ENCODE assay signal across 15 mouse cellular contexts in the genomic region with DNA sequence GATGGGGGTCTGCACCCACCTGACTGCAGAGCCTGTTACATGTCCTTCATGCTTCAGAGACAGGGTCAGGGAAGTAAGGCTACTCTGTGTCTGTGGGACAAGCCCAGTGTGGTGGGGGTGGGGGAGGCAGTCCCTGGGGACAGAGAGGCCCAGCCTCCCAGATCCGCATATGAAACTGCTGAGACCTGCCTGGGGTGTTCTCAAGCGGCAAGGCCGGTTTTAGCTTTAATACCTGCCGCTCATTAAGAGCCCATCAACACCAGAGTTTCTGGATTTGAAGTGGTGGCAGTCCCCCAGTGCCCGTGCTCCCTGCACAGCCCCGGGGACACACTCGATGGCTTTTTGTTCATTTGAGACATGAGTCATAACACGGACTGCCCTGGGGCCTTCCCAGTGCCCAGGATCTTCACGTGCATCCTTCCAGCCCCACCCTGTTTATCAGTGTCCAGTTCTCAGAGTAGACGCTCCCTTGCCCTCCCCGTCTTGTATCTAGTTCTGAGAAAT. TPM values are rescaled to one million over a fixed set of nuclear protein-coding genes. Genes with fewer than 3 reads are reported as not detected.
DNase-seq lines count a peak whose midpoint lies in the region; ATAC-seq and TF ChIP-seq lines count a peak whose summit lies in the region.
"Had no signal": no experiment of that assay in that cellular context is flagged by ENCODE, and none has a peak within 500 bp of the region (broad histone marks: within the 10 kb centered on the region; RNA-seq: fewer than 3 reads in every experiment).

No protein-coding gene starts in this region.

- WGBS in kidney, embryonic 16.5 days = 36% methylated on average over 11 of the region's 11 CpGs
- WGBS in liver, embryonic 14.5 days (ENCODE audit: insufficient replicate concordance) = 37% methylated on average over 11 of the region's 11 CpGs

- in situ Hi-C loops in CH12.LX (cut with MboI; ENCODE audit: low pct_ligation_motif_present, low pct_unique_long_range_greater_than_20kb, low sequenced_read_pairs) = no loop called here

- TF ChIP-seq RAD21 in CH12.LX (IDR thresholded peaks at IDR 0.05; ENCODE audit: low read depth, low read length) = no peak

- TF ChIP-seq CTCF in CH12.LX (conservative IDR thresholded peaks at IDR 0.05 in 1 of 2, IDR thresholded peaks at IDR 0.05 in 1 of 2; ENCODE audit: low read depth in 2 of 2, low read length in 2 of 2) = no peak
- TF ChIP-seq CTCF in liver, embryonic 14.5 days (IDR thresholded peaks at IDR 0.05; ENCODE audit: low read depth) = no peak

- no peaks in the 10 kb centered on the region; the same call in 1 of the 2 replicates for H3K36me3 ChIP-seq in kidney, embryonic 16.5 days (ENCODE audit: insufficient read depth, low read length)
- H3K36me3 ChIP-seq in CH12.LX (replicated peaks in 1 of 2; ENCODE audit: control insufficient read depth in 1 of 2, insufficient read depth in 1 of 2, low read length in 1 of 2) = peaks cover 5 to 22% of the 10 kb centered on the region in 2 experiments
- no peaks in the 10 kb centered on the region for H3K36me3 ChIP-seq in liver, embryonic 14.5 days (replicated peaks; ENCODE audit: control insufficient read depth, insufficient read depth, low read depth)

- H3K27me3 ChIP-seq in kidney, embryonic 16.5 days (ENCODE audit: insufficient read depth, low read length) = peaks cover 3% of the 10 kb centered on the region; the same call in 1 of the 2 replicates
- no peaks in the 10 kb centered on the region for H3K27me3 ChIP-seq in CH12.LX (replicated peaks)
- peaks cover 5% of the 10 kb centered on the region for H3K27me3 ChIP-seq in liver, embryonic 14.5 days (ENCODE audit: control insufficient read depth, insufficient read depth, low read length)
- H3K27me3 ChIP-seq: Patski had no signal

- peak; percentile 55 for TF ChIP-seq POLR2A in CH12.LX (IDR thresholded peaks at IDR 0.05; ENCODE audit: low read depth, low read length)

- H3K4me1 ChIP-seq in kidney, embryonic 16.5 days (ENCODE audit: insufficient read depth, low read length) = peaks cover 5% of the 10 kb centered on the region
- H3K4me1 ChIP-seq in CH12.LX (ENCODE audit: control insufficient read depth in 1 of 2, insufficient read depth in 2 of 2) = peaks cover 47 to 78% of the 10 kb centered on the region in 2 experiments
- peaks cover 23 to 30% of the 10 kb centered on the region in 2 experiments for H3K4me1 ChIP-seq in liver, embryonic 14.5 days (replicated peaks; ENCODE audit: control insufficient read depth in 2 of 2, insufficient read depth in 2 of 2, low read length in 1 of 2)

- H3K9ac ChIP-seq in kidney, embryonic 16.5 days (replicated peaks; ENCODE audit: low read length) = no peak overlapping the region
- peak overlapping the region; percentile 51 for H3K9ac ChIP-seq in CH12.LX (ENCODE audit: insufficient read depth, low read depth)
- H3K9ac ChIP-seq in liver, embryonic 14.5 days (replicated peaks) = peak overlapping the region; percentile 62
- H3K9ac ChIP-seq: limb, embryonic 13.5 days had no signal

- ATAC-seq in kidney, embryonic 16.5 days (ENCODE audit: low FRiP score, low TSS enrichment) = peak; percentile 30; the same call in 1 of the 2 replicates
- ATAC-seq in liver, embryonic 14.5 days (ENCODE audit: insufficient read depth) = peak; percentile 96
- ATAC-seq: Patski had no signal

- no peak for DNase-seq in kidney, adult 8-10 months
- DNase-seq in CH12.LX (ENCODE audit: extremely low read depth) = peak; percentile 81
- peak; percentile 38 for DNase-seq in c-Kit-positive CD71-positive TER-119-positive erythroid progenitor cells, embryonic 14.5 days (ENCODE audit: low spot score)
- DNase-seq in liver, embryonic 14.5 days (ENCODE audit: low read depth in 3 of 3, low spot score in 3 of 3) = peak; percentile 71 to 93 (median 73)
- no peak for DNase-seq in gastrocnemius, adult 8-10 months (ENCODE audit: low spot score in 2 of 2)
- DNase-seq in right cerebral cortex, adult 18-20 months = no peak
- DNase-seq in Muller cell, postnatal 12 days (ENCODE audit: inconsistent ontology term) = no peak
- DNase-seq: adrenal gland, postnatal 25 days; gastrocnemius, postnatal 14 days; thymus, postnatal 25 days had no signal

- dilution Hi-C loops in CH12.LX (cut with MboI; ENCODE audit: extremely low pct_ligation_motif_present, extremely low pct_unique_long_range_greater_than_20kb, low sequenced_read_pairs) = no loop called here

- H3K4me3 ChIP-seq in kidney, embryonic 16.5 days (ENCODE audit: low read length) = no peak overlapping the region
- peak overlapping the region in 1 of 3 experiments; percentile 1 for H3K4me3 ChIP-seq in CH12.LX (replicated peaks in 1 of 3; ENCODE audit: low read depth in 2 of 3, low read length in 2 of 3, poor library complexity in 1 of 3)
- H3K4me3 ChIP-seq in liver, embryonic 14.5 days (ENCODE audit: insufficient read depth in 1 of 2, low read depth in 2 of 2, low read length in 2 of 2) = peak overlapping the region in 1 of 2 experiments; percentile 14; a peak in 1 of 4 replicates
- H3K4me3 ChIP-seq: limb, embryonic 13.5 days; megakaryocyte, embryonic 14.5 days had no signal

- no peak overlapping the region for H3K4me2 ChIP-seq in kidney, embryonic 16.5 days (replicated peaks; ENCODE audit: low read depth, low read length)
- peak overlapping the region; percentile 76 for H3K4me2 ChIP-seq in CH12.LX (ENCODE audit: insufficient read depth, low read depth, poor library complexity, severe bottlenecking)
- H3K4me2 ChIP-seq in liver, embryonic 14.5 days (ENCODE audit: low read depth) = peak overlapping the region; percentile 69
- H3K4me2 ChIP-seq: limb, embryonic 13.5 days had no signal

- no peaks in the 10 kb centered on the region for H3K79me2 ChIP-seq in CH12.LX (replicated peaks; ENCODE audit: control insufficient read depth, extremely low read depth, insufficient read depth, poor library complexity, severe bottlenecking)

- no peaks in the 10 kb centered on the region for H3K9me3 ChIP-seq in kidney, embryonic 16.5 days (ENCODE audit: low read length)
- no peaks in the 10 kb centered on the region for H3K9me3 ChIP-seq in CH12.LX (replicated peaks; ENCODE audit: low read length)
- H3K9me3 ChIP-seq in liver, embryonic 14.5 days (ENCODE audit: control insufficient read depth, low read length) = no peaks in the 10 kb centered on the region
- H3K9me3 ChIP-seq: limb, embryonic 13.5 days; megakaryocyte, embryonic 14.5 days had no signal

- TF ChIP-seq EP300 in CH12.LX (IDR thresholded peaks at IDR 0.05; ENCODE audit: low read length) = peak; percentile 90
- no peak for TF ChIP-seq EP300 in liver, embryonic 14.5 days (IDR thresholded peaks at IDR 0.05; ENCODE audit: low read depth)

- H3K27ac ChIP-seq in kidney, embryonic 16.5 days (ENCODE audit: low read length) = no peak overlapping the region
- H3K27ac ChIP-seq in CH12.LX (ENCODE audit: insufficient read depth, low read depth) = peak overlapping the region; percentile 79
- peak overlapping the region; percentile 90 for H3K27ac ChIP-seq in liver, embryonic 14.5 days
- H3K27ac ChIP-seq: limb, embryonic 13.5 days had no signal

TF ChIP-seq in CH12.LX, 34 proteins besides CTCF, POLR2A, EP300 and RAD21 (continues in another document):
- TF ChIP-seq ZNF384 (IDR thresholded peaks at IDR 0.05; ENCODE audit: low read depth, low read length) (no peak), E2F4 (IDR thresholded peaks at IDR 0.05; ENCODE audit: insufficient replicate concordance, low read depth, low read length) (no peak), SIN3A (IDR thresholded peaks at IDR 0.05; ENCODE audit: low read length) (no peak; the same call in 1 of the 2 replicates), PAX5 (IDR thresholded peaks at IDR 0.05; ENCODE audit: low read length) (no peak)

RNA-seq across cellular contexts. Expression of gene Tnfrsf13c, which starts 5.4 kb away (rescaled TPM):
- polyA plus RNA-seq in kidney, embryonic 16.5 days (2015; fragmentation: Nextera tagmentation; extraction: Ambion mirVana) = 0.15 TPM in 1 of 2 replicates, not detected in the other
- total RNA-seq in CH12.LX (2012; rRNA removed) = 287 and 334 TPM in 2 replicates
- total RNA-seq in CH12.LX (2014; rRNA removed) = 188 and 204 TPM in 2 replicates
- 219 and 257 TPM in 2 replicates for polyA plus RNA-seq in CH12.LX (2012; ENCODE audit: insufficient read length, low read depth)
- polyA plus RNA-seq in liver, embryonic 14.5 days (2012; rRNA removed) = 0.54 and 0.66 TPM in 2 replicates
- polyA plus RNA-seq in liver, embryonic 14.5 days (2014; fragmentation: Nextera tagmentation; extraction: Ambion mirVana) = 0.14 and 0.58 TPM in 2 replicates
- not detected for total RNA-seq in gastrocnemius, adult 8-10 months (2022)
- total RNA-seq: gastrocnemius, postnatal 14 days had no signal

RNA-seq across cellular contexts. Expression of gene Cenpm, which starts 15.0 kb away (rescaled TPM):
- 65.9 and 71.2 TPM in 2 replicates for polyA plus RNA-seq in kidney, embryonic 16.5 days (2015; fragmentation: Nextera tagmentation; extraction: Ambion mirVana)
- total RNA-seq in CH12.LX (2012; rRNA removed) = 31.5 and 34.2 TPM in 2 replicates
- total RNA-seq in CH12.LX (2014; rRNA removed) = 17.1 and 22.8 TPM in 2 replicates
- polyA plus RNA-seq in CH12.LX (2012; ENCODE audit: insufficient read length, low read depth) = 39.6 and 44.0 TPM in 2 replicates
- 19.1 and 21.6 TPM in 2 replicates for polyA plus RNA-seq in liver, embryonic 14.5 days (2012; rRNA removed)
- polyA plus RNA-seq in liver, embryonic 14.5 days (2014; fragmentation: Nextera tagmentation; extraction: Ambion mirVana) = 42.1 and 45.1 TPM in 2 replicates
- total RNA-seq in gastrocnemius, adult 8-10 months (2022) = not detected

RNA-seq across cellular contexts. Expression of gene Shisa8, which starts 17.0 kb away (rescaled TPM):
- polyA plus RNA-seq in kidney, embryonic 16.5 days (2015; fragmentation: Nextera tagmentation; extraction: Ambion mirVana) = 0.41 and 0.62 TPM in 2 replicates
- total RNA-seq in CH12.LX (2012; rRNA removed) (152 and 159 TPM in 2 replicates), CH12.LX (2014; rRNA removed) (94.6 and 103 TPM in 2 replicates)
- polyA plus RNA-seq in CH12.LX (2012; ENCODE audit: insufficient read length, low read depth) = 64.2 and 83.4 TPM in 2 replicates
- polyA plus RNA-seq in liver, embryonic 14.5 days (2012; rRNA removed) = 0.15 and 0.19 TPM in 2 replicates
- 0.05 and 0.09 TPM in 2 replicates for polyA plus RNA-seq in liver, embryonic 14.5 days (2014; fragmentation: Nextera tagmentation; extraction: Ambion mirVana)
- not detected for total RNA-seq in gastrocnemius, adult 8-10 months (2022)

RNA-seq across cellular contexts. Expression of gene 1500009C09Rik, which starts 22.6 kb away (rescaled TPM):
- not detected in 2 replicates for polyA plus RNA-seq in kidney, embryonic 16.5 days (2015; fragmentation: Nextera tagmentation; extraction: Ambion mirVana)
- not detected in 2 replicates for total RNA-seq in CH12.LX (2012; rRNA removed)
- total RNA-seq in CH12.LX (2014; rRNA removed) = not detected in 2 replicates
- polyA plus RNA-seq in CH12.LX (2012; ENCODE audit: insufficient read length, low read depth) = not detected in 2 replicates
- 0.02 and 0.11 TPM in 2 replicates for polyA plus RNA-seq in liver, embryonic 14.5 days (2012; rRNA removed)
- polyA plus RNA-seq in liver, embryonic 14.5 days (2014; fragmentation: Nextera tagmentation; extraction: Ambion mirVana) = not detected in 2 replicates
- total RNA-seq in gastrocnemius, adult 8-10 months (2022) = not detected
- total RNA-seq: adrenal gland, postnatal 25 days; gastrocnemius, postnatal 14 days; hematopoietic stem cell, adult 5-6 weeks had no signal
- polyA plus RNA-seq: limb, embryonic 13.5 days; Patski had no signal

RNA-seq across cellular contexts. Expression of gene Sept3, which starts 45.1 kb away (rescaled TPM):
- polyA plus RNA-seq in kidney, embryonic 16.5 days (2015; fragmentation: Nextera tagmentation; extraction: Ambion mirVana) = 8.6 and 11.3 TPM in 2 replicates
- 0.04 and 0.13 TPM in 2 replicates for total RNA-seq in CH12.LX (2012; rRNA removed)
- not detected in 2 replicates for total RNA-seq in CH12.LX (2014; rRNA removed)
- 0.07 TPM in 1 of 2 replicates, not detected in the other for polyA plus RNA-seq in CH12.LX (2012; ENCODE audit: insufficient read length, low read depth)
- 0.12 and 0.61 TPM in 2 replicates for polyA plus RNA-seq in liver, embryonic 14.5 days (2012; rRNA removed)
- 0.09 TPM in 1 of 2 replicates, not detected in the other for polyA plus RNA-seq in liver, embryonic 14.5 days (2014; fragmentation: Nextera tagmentation; extraction: Ambion mirVana)
- under 1 TPM; 0.10 to 0.63 (median 0.38) TPM for total RNA-seq in gastrocnemius, adult 8-10 months (2022)

Comparison
In these comparisons a context has a peak if more than half of its experiments do, and no peak if none do; other contexts are left out.
1. DNase-seq: peak in CH12.LX (single experiment), c-Kit-positive CD71-positive TER-119-positive erythroid progenitor cells, embryonic 14.5 days (single experiment) and liver, embryonic 14.5 days (3 of 3); none in kidney, adult 8-10 months (0 of 2), gastrocnemius, adult 8-10 months (0 of 2), right cerebral cortex, adult 18-20 months (single experiment) and Muller cell, postnatal 12 days (single experiment).
2. RNA of gene Tnfrsf13c, which starts 5.4 kb away (polyA plus RNA-seq): 219 to 257 TPM in CH12.LX; 0.14 to 0.66 TPM in liver, embryonic 14.5 days and 0.15 TPM in kidney, embryonic 16.5 days; every median in the first group is over 100 times any median in the second.
3. RNA of gene Shisa8, which starts 17.0 kb away (polyA plus RNA-seq): 64.2 to 83.4 TPM in CH12.LX; 0.41 to 0.62 TPM in kidney, embryonic 16.5 days and 0.05 to 0.19 TPM in liver, embryonic 14.5 days; every median in the first group is over 10 times any median in the second.